Mouse (Mus musculus) olfactory bulb, adult 2 months (tissue): ENCODE measurements around the gene Afdn.

Experiments used
- CTCF ChIP-seq: fragments of 200-500 bp; IDR thresholded peaks from 2 replicates; pipeline ENCODE4 v1.5.1; 2012; ENCODE audit warnings: low read depth, mild to moderate bottlenecking, low read length, moderate library complexity; ENCODE audit not compliant: insufficient read depth
- POLR2A ChIP-seq: fragments of 200-500 bp; IDR thresholded peaks from 2 replicates; pipeline ENCODE4 v1.6.1; 2012; ENCODE audit warnings: mild to moderate bottlenecking, low read depth, low read length, moderate library complexity; ENCODE audit not compliant: insufficient read depth

- no peak for TF ChIP-seq CTCF
- no peak for TF ChIP-seq POLR2A
These were observed 21.4 kb upstream of the Afdn start for GRCm38 (mm10) chr17:13738916-13739315.
